Mouse (Mus musculus): ENCODE measurements around the gene Dhps.
A peak's percentile ranks its signal among the peaks of the same experiment; 100 is the strongest.
"Not testable (repeated sequence)": the region's sequence is repeated elsewhere in the genome, so short reads cannot be mapped to it uniquely, and the experiment has no call there.

Dhps gene

DNA sequence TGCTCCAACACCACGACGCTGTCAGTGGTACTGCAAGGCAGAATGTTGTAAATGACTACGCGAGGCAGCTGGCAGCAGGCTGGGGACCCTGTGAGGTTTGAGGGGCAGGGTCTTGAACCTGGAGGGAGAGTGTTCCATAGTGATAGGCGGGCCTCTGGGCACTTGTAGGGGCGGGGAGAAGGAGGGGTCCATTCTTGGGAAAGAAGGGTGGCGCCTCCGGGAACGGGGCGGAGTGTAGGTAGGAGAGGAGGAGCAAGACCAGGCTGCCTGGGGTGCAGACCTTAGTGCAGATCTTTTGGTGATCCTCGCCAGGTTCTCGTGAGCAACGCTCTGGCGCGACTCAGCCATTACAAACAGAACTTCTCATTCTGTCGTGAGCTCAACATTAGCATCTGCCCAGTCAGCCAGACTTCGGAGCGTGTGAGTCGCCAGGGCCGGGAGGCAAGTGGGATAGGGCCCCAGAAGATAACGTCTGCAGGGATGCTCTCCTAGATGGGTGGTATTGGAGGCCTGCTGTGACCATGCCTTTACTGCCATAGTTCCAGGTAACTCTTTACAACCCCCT lies 20.1 kb downstream of the Dhps start:
- DNase-seq (ENCODE audit: low spot score in 2 of 2) = peak in 1 of 2 experiments; percentile 59

GRCm38 (mm10) chr8:85095051-85095450 lies 23.5 kb downstream of the Dhps start:
- peak in 1 of 2 experiments; percentile 51 for DNase-seq (ENCODE audit: low spot score in 2 of 2)

DNA sequence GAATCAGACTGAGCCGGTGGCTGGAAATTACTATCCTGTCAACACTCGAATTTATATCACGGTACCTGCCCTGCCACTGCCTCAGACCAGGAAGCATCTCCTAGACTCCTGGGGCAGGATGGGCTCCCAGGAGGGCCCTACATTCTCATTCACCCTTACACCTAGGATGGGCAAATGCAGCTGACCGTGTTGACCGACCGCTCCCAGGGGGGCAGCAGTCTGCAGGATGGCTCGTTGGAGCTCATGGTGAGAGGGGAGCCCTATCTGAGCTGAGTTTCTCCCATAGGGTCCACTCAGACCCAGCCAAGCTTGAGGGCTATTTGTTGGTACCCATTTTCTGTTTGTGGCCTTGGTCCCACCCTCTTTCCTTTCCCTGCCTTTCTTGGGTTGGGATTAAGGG lies 24.0 kb downstream of the Dhps start:
- DNase-seq (ENCODE audit: low spot score in 2 of 2) = no peak

GRCm38 (mm10) chr8:85096196-85096595 lies 24.6 kb downstream of the Dhps start:
- no peak for DNase-seq (ENCODE audit: low spot score in 2 of 2)

DNA sequence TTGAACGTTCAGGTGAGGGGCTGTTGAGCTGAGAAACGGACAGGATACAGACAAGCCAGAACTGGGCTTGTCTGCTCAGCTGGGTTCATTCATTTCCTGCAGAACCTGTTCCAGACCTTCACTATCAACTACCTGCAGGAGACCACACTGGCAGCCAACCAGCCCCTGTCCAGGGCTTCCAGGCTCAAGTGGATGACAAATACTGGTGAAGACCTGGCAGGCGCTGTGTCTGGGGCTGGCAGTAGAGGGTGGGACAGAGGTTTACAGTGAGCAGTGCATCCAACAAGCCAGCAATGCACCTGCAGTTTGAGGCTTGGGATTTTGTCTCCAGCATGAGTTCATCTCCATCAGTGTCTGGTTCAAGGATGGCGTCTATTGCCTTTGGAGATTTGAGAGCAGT lies 25.3 kb downstream of the Dhps start:
- peak in 1 of 2 experiments; percentile 50 for DNase-seq (ENCODE audit: low spot score in 2 of 2)

- DNase-seq (ENCODE audit: low spot score in 2 of 2) = no peak
Observed at GRCm38 (mm10) chr8:85100076-85100665, 28.6 kb downstream of the Dhps start.

- DNase-seq (ENCODE audit: low spot score in 2 of 2) = no peak
Observed at GRCm38 (mm10) chr8:85113241-85113640, 41.7 kb downstream of the Dhps start.

GRCm38 (mm10) chr8:85115501-85115900 lies 43.9 kb downstream of the Dhps start:
- DNase-seq (ENCODE audit: low spot score in 2 of 2) = no peak

DNA sequence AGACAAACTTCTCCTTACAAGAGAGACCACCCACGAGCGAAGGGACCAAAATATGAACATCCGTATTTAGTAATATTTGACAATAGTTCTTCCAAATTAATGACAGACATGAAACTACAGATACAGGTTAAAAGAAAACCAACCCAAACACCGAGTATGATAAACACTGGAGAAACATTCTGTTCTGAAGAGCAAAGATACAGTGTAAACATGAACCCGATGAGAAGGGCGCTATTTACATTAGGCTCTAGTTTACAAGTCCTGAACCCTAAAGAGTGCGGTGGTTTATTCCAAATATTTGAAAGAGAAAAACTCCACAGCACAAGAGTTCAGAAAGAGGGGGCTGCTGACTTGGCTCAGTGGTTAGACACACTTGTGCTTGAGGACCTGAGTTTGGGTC lies 45.4 kb downstream of the Dhps start:
- no peak for DNase-seq (ENCODE audit: low spot score in 2 of 2)

GRCm38 (mm10) chr8:85119052-85119981 lies 47.8 kb downstream of the Dhps start:
- DNase-seq (ENCODE audit: low spot score in 2 of 2) = peak in 1 of 2 experiments; percentile 33

- DNase-seq (ENCODE audit: low spot score in 2 of 2) = not testable (repeated sequence)
Observed at GRCm38 (mm10) chr8:85120251-85120650, 48.7 kb downstream of the Dhps start.

DNA sequence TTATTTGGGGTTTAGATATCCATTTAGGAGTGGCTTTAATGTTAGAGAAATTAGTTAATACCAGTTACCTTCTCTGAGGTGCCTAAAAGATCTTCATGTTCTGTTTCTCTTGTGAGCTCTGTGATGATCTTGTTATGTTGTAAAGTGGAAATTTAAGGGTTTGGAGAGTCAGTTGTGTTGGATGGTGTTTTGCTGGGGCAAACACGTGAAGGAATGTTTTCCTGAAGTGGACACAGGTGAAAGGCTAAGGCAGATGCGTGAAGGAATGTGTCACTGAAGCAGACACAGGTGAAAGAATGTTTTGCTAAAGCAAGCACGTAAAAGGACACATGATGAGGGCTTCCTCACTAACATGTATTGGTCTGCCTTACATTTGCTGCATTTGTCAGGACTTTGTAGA lies 51.4 kb downstream of the Dhps start, which contains the start of gene Zfp791:
Zfp791 (minus strand) TSS at position 101 of the 400 bp plus-strand sequence.
- DNase-seq (ENCODE audit: low spot score in 2 of 2) = no peak

DNA sequence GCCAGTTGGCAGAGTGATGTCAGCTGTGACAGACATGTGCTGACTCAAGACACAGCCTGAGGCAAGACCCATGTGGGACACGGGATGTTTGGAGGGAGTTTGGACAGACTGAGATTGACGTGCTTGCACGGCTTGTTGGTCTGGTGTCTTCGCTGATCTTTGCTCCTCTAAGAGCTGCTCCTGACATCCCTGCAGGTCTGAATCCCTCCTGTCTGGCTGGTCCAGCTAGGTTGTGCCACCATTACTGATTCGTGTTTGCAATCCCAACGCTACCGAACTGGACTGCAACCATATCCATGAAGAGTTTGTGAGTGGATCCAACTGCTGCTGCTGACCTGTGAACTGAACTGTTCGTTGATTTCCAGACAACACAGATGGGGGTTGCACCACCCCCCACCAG lies 52.1 kb downstream of the Dhps start:
- no peak for DNase-seq (ENCODE audit: low spot score in 2 of 2)

Measured in spleen, postnatal 4 days (tissue).